Mouse (Mus musculus): ENCODE data around the gene 2810006K23Rik. TPM values are rescaled to one million over a fixed set of nuclear protein-coding genes. Genes with fewer than 3 reads are reported as not detected.
A peak's percentile ranks its signal among the peaks of the same experiment; 100 is the strongest.

Gene 2810006K23Rik
- polyA plus RNA-seq, 1 experiment from 2014 or later: 18.5 TPM

GRCm38 (mm10) chr5:124349196-124349595 is 21.3 kb downstream of the 2810006K23Rik start:
- no peaks in the 10 kb centered on the region for H3K9me3 ChIP-seq
- no peak overlapping the region for H3K9ac ChIP-seq
- H3K27ac ChIP-seq (replicated peaks): no peak overlapping the region
- H3K4me2 ChIP-seq: no peak overlapping the region
- H3K4me3 ChIP-seq: no peak overlapping the region
- H3K27me3 ChIP-seq (replicated peaks): no peaks in the 10 kb centered on the region
- WGBS: 94% methylated on average over 17 of the region's 17 CpGs
- peaks cover 27% of the 10 kb centered on the region for H3K4me1 ChIP-seq
- ATAC-seq (ENCODE audit: extremely low read depth, insufficient number of reproducible peaks, low FRiP score, low TSS enrichment): no peak
- peaks cover 54% of the 10 kb centered on the region for H3K36me3 ChIP-seq

- Histone ChIP-seq H3K9ac (0 out of 2 replicates have a peak overlapping the region, but pooled peaks have one; percentile 100), H3K36me3 (peaks cover 43% of the 10 kb centered on the region), H3K27ac (replicated peaks) (peak overlapping the region; percentile 98), H3K4me1 (peaks cover 29% of the 10 kb centered on the region), H3K27me3 (replicated peaks) (no peaks in the 10 kb centered on the region), H3K9me3 (no peaks in the 10 kb centered on the region), H3K4me3 (no peak overlapping the region), H3K4me2 (no peak overlapping the region)
- no peak for ATAC-seq (ENCODE audit: extremely low read depth, insufficient number of reproducible peaks, low FRiP score, low TSS enrichment)
- WGBS: 89% methylated on average over 2 of the region's 2 CpGs
Observed at GRCm38 (mm10) chr5:124350350-124350749, 22.5 kb downstream of the 2810006K23Rik start.

- Histone ChIP-seq H3K36me3 (peaks cover 40% of the 10 kb centered on the region), H3K27me3 (replicated peaks) (no peaks in the 10 kb centered on the region), H3K9me3 (no peaks in the 10 kb centered on the region), H3K4me2 (peak overlapping the region; percentile 96), H3K27ac (replicated peaks) (peak overlapping the region; percentile 98), H3K4me3 (peak overlapping the region; percentile 71), H3K9ac (peak overlapping the region; percentile 100), H3K4me1 (peaks cover 29% of the 10 kb centered on the region)
- ATAC-seq (ENCODE audit: extremely low read depth, insufficient number of reproducible peaks, low FRiP score, low TSS enrichment): no peak
- WGBS: 37% methylated on average over 7 of the region's 7 CpGs
Observed at GRCm38 (mm10) chr5:124351111-124351560, 23.2 kb downstream of the 2810006K23Rik start.

GRCm38 (mm10) chr5:124351604-124352003 is 23.7 kb downstream of the 2810006K23Rik start:
- Histone ChIP-seq H3K36me3 (peaks cover 35% of the 10 kb centered on the region), H3K9ac (peak overlapping the region; percentile 100), H3K4me2 (peak overlapping the region; percentile 96), H3K9me3 (no peaks in the 10 kb centered on the region), H3K27me3 (replicated peaks) (no peaks in the 10 kb centered on the region), H3K4me1 (peaks cover 29% of the 10 kb centered on the region), H3K27ac (replicated peaks) (peak overlapping the region; percentile 98), H3K4me3 (peak overlapping the region; percentile 71)
- WGBS: 55% methylated on average over 3 of the region's 3 CpGs
- ATAC-seq (ENCODE audit: extremely low read depth, insufficient number of reproducible peaks, low FRiP score, low TSS enrichment): no peak

GRCm38 (mm10) chr5:124352141-124352920 is 24.4 kb downstream of the 2810006K23Rik start:
- Histone ChIP-seq H3K4me1 (peaks cover 29% of the 10 kb centered on the region), H3K9me3 (no peaks in the 10 kb centered on the region)
- WGBS: 2% methylated on average over 29 of the region's 30 CpGs

GRCm38 (mm10) chr5:124353011-124353725 is 25.3 kb downstream of the 2810006K23Rik start:
- Histone ChIP-seq H3K4me3 (peak overlapping the region; percentile 71), H3K27me3 (replicated peaks) (no peaks in the 10 kb centered on the region), H3K4me2 (peak overlapping the region; percentile 96), H3K9me3 (no peaks in the 10 kb centered on the region), H3K27ac (replicated peaks) (peak overlapping the region; percentile 98), H3K9ac (peak overlapping the region; percentile 100), H3K36me3 (peaks cover 22% of the 10 kb centered on the region), H3K4me1 (peaks cover 29% of the 10 kb centered on the region)
- under 1% methylated on average over 32 of the region's 32 CpGs for WGBS
- ATAC-seq (ENCODE audit: extremely low read depth, insufficient number of reproducible peaks, low FRiP score, low TSS enrichment): no peak

More at GRCm38 (mm10) chr5:124352141-124352920, 24.4 kb downstream of the 2810006K23Rik start:
- Histone ChIP-seq H3K36me3 (peaks cover 29% of the 10 kb centered on the region), H3K4me3 (peak overlapping the region; percentile 71), H3K27ac (replicated peaks) (peak overlapping the region; percentile 98), H3K9ac (peak overlapping the region; percentile 100), H3K4me2 (peak overlapping the region; percentile 96), H3K27me3 (replicated peaks) (no peaks in the 10 kb centered on the region)
- ATAC-seq (ENCODE audit: extremely low read depth, insufficient number of reproducible peaks, low FRiP score, low TSS enrichment): peak; percentile 74

- H3K9ac ChIP-seq: peak overlapping the region; percentile 100
- peak overlapping the region; percentile 96 for H3K4me2 ChIP-seq
- WGBS: under 1% methylated on average over 75 of the region's 132 CpGs
- peaks cover 29% of the 10 kb centered on the region for H3K4me1 ChIP-seq
- peak; percentile 8; the same call in 1 of the 2 replicates for ATAC-seq (ENCODE audit: extremely low read depth, insufficient number of reproducible peaks, low FRiP score, low TSS enrichment)
- peak overlapping the region; percentile 98 for H3K27ac ChIP-seq (replicated peaks)
- H3K4me3 ChIP-seq: peak overlapping the region; percentile 71
- no peaks in the 10 kb centered on the region for H3K9me3 ChIP-seq
- H3K36me3 ChIP-seq: peaks cover 14% of the 10 kb centered on the region
- no peaks in the 10 kb centered on the region for H3K27me3 ChIP-seq (replicated peaks)
Observed at GRCm38 (mm10) chr5:124353726-124354547, 26.0 kb downstream of the 2810006K23Rik start.

- 0 out of 2 replicates have a peak, but pooled peaks have one; percentile 14 for ATAC-seq (ENCODE audit: extremely low read depth, insufficient number of reproducible peaks, low FRiP score, low TSS enrichment)
- peak overlapping the region; percentile 71 for H3K4me3 ChIP-seq
- H3K4me2 ChIP-seq: peak overlapping the region; percentile 96
- 2% methylated on average over 35 of the region's 60 CpGs for WGBS
- peaks cover 24% of the 10 kb centered on the region for H3K4me1 ChIP-seq
- no peaks in the 10 kb centered on the region for H3K27me3 ChIP-seq (replicated peaks)
- no peaks in the 10 kb centered on the region for H3K9me3 ChIP-seq
- peak overlapping the region; percentile 100 for H3K9ac ChIP-seq
- peak overlapping the region; percentile 98 for H3K27ac ChIP-seq (replicated peaks)
- peaks cover 6% of the 10 kb centered on the region for H3K36me3 ChIP-seq
Observed at GRCm38 (mm10) chr5:124354574-124355424, 26.9 kb downstream of the 2810006K23Rik start.

- WGBS: 7% methylated on average over 12 of the region's 12 CpGs
- Histone ChIP-seq H3K9me3 (no peaks in the 10 kb centered on the region), H3K27ac (replicated peaks) (no peak overlapping the region), H3K9ac (peak overlapping the region; percentile 100), H3K4me1 (peaks cover 19% of the 10 kb centered on the region), H3K4me2 (peak overlapping the region; percentile 96), H3K36me3 (no peaks in the 10 kb centered on the region), H3K4me3 (peak overlapping the region; percentile 71), H3K27me3 (replicated peaks) (no peaks in the 10 kb centered on the region)
- no peak for ATAC-seq (ENCODE audit: extremely low read depth, insufficient number of reproducible peaks, low FRiP score, low TSS enrichment)
Observed at GRCm38 (mm10) chr5:124355425-124355959, 27.6 kb downstream of the 2810006K23Rik start.

GRCm38 (mm10) chr5:124356695-124357094 is 28.8 kb downstream of the 2810006K23Rik start:
- Histone ChIP-seq H3K4me1 (peaks cover 7% of the 10 kb centered on the region), H3K4me2 (no peak overlapping the region), H3K9ac (no peak overlapping the region), H3K27ac (replicated peaks) (no peak overlapping the region), H3K36me3 (no peaks in the 10 kb centered on the region), H3K27me3 (replicated peaks) (no peaks in the 10 kb centered on the region), H3K4me3 (no peak overlapping the region), H3K9me3 (no peaks in the 10 kb centered on the region)
- no peak for ATAC-seq (ENCODE audit: extremely low read depth, insufficient number of reproducible peaks, low FRiP score, low TSS enrichment)
- WGBS: 51% methylated on average over 3 of the region's 3 CpGs
